Mouse (Mus musculus) cerebellum, adult 9-10 months (tissue): Measurements from ENCODE around the gene F9.
"Not testable (repeated sequence)": the region's sequence is repeated elsewhere in the genome, so short reads cannot be mapped to it uniquely, and the experiment has no call there.

Source experiments
- DNase-seq: peaks from one replicate; pipeline ENCODE4 v3.0.0; 2022

F9 gene

DNA sequence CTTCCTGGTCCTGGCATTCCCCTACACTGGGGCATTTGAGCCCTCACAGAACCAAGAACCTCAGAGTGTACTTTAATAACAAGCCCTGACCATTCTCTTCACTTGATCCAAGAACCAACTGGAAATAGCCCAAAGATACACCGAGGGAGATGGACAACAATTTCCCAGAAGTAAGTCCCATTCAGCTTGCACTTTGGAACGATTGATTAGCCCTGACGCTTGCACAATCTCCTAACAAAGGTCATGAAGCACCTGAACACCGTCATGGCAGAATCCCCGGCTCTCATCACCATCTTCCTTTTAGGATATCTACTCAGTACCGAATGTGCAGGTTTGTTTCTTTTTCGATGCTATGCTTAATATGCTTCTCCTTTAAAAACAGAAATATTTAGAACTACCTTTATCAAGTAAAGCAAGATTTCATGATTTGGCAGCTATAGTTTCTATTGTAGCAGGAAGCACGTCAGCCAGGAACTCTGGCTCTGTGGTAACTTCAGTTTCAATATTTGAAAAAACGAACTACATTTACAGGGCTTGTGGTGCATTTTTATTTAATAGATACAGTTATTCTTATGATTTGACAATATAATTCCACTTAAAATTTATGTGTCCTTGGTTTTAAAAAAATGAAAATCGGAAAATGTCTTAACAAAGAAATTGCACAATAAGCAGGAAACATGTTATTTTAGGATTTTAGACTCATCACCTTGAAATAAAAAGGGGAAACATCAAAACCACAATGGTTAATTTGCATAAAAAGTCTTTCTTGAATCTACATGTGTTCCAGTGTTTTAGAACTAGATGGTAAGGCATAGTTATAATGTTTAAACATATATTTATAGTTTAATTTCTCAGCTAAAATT, at the start of gene F9:
Gene F9, plus strand, starts transcription at position 244 of the 863 bp plus-strand sequence.
- DNase-seq: no peak

DNA sequence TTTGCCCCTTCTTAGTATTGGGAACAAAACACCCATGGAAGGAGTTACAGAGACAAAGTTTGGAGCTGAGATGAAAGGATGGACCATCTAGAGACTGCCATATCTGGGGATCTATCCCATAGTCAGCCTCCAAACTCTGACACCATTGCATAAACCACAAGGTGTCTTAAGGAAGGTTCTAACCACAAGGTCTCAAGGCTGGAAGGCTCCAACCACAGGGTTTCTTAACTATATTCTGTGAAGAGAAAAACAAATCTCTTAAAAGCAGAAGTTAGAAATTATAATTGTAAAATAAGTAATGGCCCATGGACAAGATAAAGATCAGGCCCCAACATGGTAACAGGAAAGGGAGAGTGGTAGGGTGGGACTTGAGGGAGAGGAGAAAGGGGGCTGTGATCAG, 29.5 kb upstream of the F9 start:
- DNase-seq: not testable (repeated sequence)

DNA sequence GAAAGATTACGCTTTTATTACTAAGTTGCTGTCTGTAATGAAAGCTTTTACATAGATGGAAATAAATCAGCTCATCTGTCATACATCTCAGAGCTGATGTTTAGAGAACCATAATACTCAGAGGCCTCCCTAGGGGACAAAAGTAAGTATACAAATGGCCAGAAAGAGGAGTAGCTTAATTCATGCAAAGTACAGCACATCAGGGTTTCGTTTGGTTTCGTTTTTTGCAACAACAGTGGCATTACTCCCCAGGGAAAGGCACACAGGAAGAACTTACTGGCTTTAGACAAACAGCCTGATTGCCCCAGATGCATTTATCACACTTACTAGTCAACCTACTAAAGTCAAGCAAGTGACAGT, 800 bp downstream of the F9 start:
- no peak for DNase-seq

DNA sequence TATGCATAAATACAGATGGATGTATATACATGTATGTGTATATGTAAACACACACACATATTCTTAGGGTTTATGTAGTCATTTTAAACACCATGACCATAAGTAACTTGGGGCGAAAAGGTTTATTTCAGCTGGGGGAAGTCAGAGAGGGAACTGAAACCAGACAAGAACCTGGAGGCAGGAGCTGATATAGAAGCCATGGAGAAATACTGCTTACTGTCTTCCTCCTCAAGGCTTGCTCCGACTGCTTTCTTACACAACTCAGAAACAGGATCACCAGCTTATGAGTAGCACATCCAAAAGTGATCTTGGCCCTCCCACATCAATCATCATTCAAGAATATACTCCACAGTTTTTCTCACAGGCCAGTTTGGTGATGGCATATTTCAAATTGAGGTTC, 2.2 kb downstream of the F9 start:
- DNase-seq: no peak

DNA sequence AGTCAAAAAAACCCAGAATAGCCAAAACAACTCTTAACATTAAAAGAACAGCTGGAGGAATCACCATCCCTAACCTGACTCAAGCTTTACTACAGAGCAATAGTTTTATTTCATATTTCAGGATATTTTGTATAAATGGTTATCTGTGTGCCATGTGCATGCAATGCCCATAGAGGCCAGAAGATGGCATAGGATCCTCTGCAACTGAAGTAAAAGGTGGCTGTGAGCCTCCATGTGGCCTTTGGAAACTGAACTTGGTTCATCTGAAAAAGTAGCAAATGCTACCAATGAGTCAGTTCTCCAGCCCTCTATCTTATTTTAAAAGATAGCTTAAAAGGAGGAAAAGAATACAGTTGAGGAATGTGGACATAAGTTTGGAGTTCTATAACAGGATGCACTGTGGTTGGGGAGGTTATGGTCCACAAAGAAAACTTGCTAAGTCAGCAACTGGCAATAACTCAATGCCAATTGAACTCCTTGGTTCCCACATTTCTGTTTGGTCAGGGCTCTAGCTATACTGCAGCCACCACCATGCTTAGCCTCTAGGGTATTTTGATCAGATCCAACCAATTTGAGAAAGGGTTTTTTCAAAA, 13.9 kb downstream of the F9 start:
- DNase-seq: peak; percentile 25

DNA sequence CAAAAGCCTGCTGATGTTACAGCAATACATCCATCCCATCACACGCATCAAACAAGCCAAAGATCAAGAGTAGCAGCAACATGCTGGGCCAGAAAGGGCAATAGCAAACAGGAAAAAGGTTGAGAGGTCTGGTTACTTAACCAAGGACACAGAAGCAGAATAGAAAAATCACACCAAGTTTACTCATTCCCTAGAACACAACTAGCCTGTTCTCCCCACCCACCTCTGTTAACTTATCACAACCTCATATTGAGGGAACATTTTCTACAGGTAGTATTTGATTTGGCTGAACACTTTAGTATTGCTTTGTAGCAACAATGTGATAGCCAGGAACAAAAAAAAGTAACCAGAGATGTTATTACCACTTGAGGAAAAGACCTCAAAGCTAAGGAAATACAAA, 15.3 kb downstream of the F9 start:
- no peak for DNase-seq

DNA sequence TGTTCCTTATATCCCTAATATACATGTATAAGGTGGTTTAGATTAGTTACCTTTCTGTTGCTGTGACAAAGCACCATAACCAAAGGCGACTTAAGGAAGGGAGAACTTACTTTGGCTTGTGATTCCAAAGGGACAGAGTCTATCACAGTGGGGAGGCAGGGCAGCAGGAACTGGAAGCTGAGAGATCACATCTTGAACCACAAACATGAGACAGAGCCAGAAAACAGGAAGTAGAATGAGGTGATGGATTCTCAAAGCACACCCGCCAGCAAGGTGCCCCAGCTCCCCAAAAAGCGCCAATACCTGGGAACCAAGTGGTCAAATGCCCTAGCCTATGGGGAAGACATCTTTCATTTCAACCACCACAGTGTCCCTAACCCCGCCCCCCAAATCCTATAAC, 21.7 kb downstream of the F9 start:
- no peak for DNase-seq

DNA sequence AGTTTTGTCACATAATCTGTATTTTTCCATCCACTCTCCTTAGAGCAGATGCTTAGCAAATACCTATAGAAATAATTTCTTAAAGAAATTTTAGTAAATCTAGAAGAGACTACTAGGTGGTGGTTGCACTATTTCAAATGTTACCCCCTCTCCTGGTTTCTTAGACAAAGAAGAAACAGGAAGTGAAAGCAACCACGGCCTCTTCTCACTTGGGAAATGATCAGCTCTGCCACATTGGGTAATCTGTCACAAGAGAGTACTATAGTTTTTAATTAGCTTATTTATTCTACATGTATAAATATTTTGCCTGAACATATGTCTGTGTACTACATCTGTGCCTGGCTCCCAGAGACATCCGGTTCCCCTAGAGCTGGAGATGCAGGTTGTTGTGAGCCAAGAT, 22.3 kb downstream of the F9 start:
- DNase-seq: no peak

DNA sequence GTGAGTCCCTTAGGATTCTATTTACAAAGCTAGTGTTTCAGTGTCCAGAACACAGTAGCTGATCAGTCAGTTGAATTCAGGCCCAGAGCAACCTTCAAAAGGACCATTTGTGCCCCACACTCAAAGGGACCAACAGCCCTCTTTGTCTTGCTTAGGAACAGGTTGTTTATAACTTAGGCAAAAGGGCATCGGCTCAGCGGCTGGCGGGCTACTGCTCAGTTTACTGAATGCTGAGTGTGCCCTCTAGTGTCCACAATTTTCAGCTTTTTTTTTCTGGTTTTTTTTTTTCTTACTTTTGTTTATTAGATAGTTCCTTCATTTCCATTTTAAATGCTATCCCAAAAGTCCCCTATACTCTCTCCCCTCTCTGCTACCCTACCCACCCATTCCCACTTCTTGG, 27.4 kb downstream of the F9 start:
- DNase-seq: peak; percentile 27

DNA sequence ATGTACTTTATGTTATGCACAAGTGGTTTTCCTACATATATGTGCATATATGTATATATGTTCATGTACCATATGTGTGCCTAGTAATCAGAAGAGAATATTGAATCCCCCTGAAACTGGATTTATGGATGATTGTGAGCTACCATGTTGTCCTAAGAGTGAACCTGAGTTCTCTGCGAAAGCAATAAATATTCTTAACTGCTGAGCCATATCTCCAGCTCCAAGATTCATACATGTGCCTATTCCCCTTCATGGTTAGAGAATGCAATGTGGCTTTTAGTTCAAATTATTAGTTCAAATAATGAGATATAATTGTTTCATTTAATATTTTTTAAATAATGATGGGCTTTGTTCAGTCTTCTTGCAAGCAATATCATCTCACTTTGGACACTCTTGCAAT, 55.5 kb downstream of the F9 start:
- DNase-seq: no peak

DNA sequence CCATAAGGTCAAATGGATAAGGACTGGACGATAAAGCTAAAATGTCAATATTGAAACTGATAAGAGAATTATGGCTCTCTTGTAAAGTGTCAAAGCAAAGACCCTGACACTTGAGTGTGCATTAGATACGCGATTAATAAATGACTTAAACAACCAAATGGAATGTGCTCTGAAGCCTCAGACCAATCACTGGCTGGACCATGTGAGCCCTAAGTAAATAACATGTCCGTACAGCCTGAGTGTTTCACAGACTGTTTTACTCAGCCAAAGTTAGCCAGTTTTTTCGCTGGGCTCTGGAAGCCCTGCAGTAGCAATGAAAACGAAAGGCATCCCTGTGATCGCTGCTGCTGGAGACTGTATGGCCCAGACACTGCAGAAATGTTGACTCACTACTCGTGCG, 55.9 kb downstream of the F9 start:
- DNase-seq: no peak

DNA sequence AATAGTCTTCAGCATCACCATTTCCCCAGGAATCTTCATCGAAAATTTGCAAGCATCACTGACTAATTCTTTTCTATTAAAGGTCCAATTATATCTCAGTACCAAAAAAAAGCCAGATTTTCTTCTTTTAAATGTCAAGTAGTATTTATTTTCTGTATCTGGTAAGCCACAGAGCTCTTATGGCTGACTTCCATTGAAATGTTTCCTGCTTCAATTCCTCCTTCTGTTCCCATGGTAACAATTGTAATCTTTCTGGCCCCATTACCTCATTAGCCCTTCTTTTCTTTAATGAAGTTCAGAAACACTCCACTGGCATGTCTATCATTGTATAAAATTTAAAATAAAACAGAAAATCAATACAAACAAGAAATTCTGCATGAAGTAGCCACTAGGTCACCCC, 76.1 kb downstream of the F9 start:
- no peak for DNase-seq
